Mouse (Mus musculus) mouse embryonic stem cell (cell line): ENCODE measurements around the gene Hist2h2aa1.
"Not testable (repeated sequence)": the region's sequence is repeated elsewhere in the genome, so short reads cannot be mapped to it uniquely, and the experiment has no call there.

Source experiments
- in situ Hi-C, 2 experiments: fragments of 300-500 bp; cut with MboI; formaldehyde crosslinking; loops; 1 replicate in 1 of 2; 3 replicates in 1 of 2; pipeline ENCODE4 v1.14.3; 2019 to 2020; ENCODE audit warnings: low sequenced_read_pairs in 2 of 2, low pct_unique_long_range_greater_than_20kb in 1 of 2, mixed read lengths in 1 of 2; ENCODE audit not compliant: unreplicated experiment in 1 of 2

Gene Hist2h2aa1

DNA sequence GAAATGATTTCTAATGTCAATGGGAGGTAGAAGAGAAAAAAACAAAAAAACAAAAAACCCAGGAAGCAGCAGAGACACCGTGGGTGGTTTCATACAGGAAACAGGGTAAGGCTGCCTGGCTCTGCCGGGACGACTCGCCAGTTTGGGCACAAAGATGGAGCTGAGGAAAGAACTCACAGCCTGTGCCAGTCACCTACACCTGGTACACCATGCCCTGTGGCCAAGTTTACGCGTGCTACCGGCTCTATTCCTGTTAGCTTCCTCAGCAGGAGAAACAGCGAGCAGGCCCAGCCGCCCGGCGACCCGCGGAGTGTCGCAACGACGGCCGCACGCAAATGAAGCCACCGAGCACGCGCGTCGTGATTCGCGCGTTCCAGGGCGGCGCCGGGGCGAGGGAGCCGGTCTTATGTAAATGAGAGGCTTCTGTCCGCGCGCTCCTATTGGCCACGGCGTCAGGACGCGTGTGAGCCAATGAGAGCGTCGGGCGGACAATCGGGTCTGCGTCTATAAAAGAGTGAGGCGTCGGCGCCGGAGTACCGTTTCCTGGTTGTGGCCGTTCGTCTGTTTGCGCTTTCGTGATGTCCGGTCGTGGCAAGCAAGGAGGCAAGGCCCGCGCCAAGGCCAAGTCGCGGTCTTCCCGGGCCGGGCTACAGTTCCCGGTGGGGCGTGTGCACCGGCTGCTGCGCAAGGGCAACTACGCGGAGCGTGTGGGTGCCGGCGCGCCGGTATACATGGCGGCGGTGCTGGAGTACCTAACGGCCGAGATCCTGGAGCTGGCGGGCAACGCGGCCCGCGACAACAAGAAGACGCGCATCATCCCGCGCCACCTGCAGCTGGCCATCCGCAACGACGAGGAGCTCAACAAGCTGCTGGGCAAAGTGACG is at the start of gene Hist2h2aa1:
Hist2h2aa1 (plus strand) TSS at position 495 of the 884 bp plus-strand sequence.
- in situ Hi-C loops, result not testable (repeated sequence)

GRCm38 (mm10) chr3:96195616-96196313 is 49.5 kb upstream of the Hist2h2aa1 start:
- in situ Hi-C loops, result no loop called here

DNA sequence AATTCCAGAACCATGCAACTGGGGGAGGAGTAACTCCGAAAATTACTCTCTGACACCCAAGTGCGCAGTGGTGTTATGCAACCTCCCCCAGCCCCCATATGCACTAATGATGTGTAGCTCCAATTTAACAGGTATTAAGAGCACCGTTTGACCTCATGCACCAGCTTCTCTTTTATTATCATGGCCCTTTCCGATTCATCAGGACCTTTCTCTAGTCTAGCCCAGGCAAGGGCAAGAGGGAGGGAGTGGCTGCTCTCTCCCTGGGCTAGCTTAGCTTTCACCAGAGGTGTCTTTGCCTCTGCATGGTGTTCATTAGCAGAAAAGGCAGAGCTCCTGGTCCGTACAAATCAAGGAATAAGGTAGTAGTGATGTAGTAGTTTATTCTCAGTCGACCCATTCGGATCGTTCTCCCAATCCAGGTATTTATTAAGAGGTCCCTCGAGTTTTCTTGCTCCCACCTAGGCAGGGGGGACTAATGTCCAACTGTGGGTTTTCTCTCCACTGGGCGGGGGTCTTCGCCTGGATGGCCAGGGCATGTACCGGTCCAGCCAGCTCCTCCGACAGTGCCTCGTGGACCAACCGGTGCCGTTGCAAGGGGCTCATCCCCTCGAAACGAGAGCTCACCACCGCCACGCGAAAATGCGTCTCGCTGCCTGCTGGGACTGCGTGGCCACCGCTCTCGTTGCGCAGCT is 48.7 kb upstream of the Hist2h2aa1 start:
- in situ Hi-C loops, result no loop called here

GRCm38 (mm10) chr3:96197129-96197749 is 48.1 kb upstream of the Hist2h2aa1 start:
- in situ Hi-C loops, result no loop called here

DNA sequence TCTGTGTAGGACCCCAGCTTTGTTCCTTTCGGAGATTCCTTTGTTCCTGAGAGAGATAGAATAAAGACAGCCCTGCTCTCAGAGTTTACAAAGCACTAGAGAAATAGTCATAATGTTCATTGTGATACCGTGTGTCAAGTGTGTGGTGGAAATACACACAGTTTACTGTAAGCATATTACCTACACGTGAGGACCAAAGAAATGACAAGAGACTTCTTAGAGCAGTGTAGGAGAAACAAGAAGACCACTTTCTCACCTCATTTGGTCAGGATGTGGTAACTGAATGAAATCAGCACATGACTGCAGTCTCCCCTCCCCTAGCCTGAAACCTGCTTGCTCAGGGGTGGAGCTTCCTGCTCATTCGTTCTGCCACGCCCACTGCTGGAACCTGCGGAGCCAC is 47.1 kb upstream of the Hist2h2aa1 start:
- in situ Hi-C loops, result no loop called here

DNA sequence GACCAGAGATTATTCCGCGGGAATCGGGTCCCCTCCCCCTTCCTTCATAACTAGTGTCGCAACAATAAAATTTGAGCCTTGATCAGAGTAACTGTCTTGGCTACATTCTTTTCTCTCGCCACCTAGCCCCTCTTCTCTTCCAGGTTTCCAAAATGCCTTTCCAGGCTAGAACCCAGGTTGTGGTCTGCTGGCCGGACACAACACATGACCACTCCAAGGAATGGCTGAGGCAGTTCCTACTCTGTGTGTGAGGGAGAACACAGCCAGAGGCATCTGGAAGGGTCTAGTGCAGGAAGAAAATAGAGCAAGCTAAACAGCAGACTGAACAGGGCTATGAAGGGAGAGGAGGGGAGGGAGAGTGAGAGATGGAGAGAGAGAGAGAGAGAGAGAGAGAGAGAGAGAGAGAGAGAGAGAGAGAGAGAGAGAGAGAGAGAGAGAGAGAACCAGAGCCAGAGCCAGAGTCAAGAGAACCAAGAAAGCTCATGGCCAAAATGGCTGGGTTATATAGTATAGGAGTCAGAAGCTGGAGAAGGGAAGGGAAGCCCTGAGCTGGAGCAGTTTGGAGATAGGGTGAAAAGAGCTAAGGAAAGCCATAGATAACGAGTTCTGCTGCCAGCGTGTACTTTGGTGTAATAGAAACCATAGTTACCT is 46.6 kb upstream of the Hist2h2aa1 start:
- in situ Hi-C loops, result not testable (repeated sequence)

DNA sequence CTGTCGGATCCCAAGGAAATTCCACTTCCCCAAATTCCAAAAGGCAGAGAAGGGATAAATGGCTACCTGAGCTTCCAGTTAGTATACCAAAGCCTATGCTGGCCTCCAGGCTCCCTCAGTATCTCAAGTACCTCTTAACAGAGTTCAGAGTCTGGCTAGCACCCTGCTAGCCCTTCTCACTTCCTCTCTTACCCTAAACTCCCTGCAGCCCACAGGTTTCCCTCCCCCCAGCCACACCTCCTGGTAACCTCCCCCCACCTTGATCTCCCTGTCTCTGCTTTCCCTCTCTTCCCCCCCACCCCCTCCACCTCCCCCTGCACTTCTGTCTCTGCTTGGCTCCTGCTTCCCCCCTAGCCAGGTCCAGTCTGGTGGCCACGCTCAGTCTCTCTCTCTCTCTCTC is 45.6 kb upstream of the Hist2h2aa1 start:
- in situ Hi-C loops, result no loop called here

GRCm38 (mm10) chr3:96207819-96208218 is 37.5 kb upstream of the Hist2h2aa1 start:
- in situ Hi-C loops, result no loop called here

DNA sequence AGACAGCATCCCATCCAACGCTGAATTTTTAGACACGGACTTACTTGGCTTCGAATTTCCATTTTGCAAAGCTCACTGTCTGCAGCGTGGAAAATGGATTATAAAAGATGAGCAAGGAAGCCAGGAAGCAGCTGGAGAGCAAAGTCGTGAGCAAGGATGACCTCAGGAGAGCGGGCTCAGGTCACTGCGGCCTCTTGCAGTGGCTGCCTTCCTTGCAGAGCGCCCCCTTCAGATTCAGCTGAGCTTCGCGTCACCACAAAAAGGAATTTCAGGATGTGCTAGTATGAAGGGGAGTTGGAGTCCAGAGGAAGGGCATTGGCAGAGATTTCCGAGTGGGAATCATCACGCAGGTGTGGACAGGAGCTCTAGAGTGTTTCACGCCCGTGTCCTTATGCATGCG is 36.1 kb upstream of the Hist2h2aa1 start:
- in situ Hi-C loops, result no loop called here

- in situ Hi-C loops, result no loop called here
Measured at GRCm38 (mm10) chr3:96219191-96219641, 26.1 kb upstream of the Hist2h2aa1 start.

DNA sequence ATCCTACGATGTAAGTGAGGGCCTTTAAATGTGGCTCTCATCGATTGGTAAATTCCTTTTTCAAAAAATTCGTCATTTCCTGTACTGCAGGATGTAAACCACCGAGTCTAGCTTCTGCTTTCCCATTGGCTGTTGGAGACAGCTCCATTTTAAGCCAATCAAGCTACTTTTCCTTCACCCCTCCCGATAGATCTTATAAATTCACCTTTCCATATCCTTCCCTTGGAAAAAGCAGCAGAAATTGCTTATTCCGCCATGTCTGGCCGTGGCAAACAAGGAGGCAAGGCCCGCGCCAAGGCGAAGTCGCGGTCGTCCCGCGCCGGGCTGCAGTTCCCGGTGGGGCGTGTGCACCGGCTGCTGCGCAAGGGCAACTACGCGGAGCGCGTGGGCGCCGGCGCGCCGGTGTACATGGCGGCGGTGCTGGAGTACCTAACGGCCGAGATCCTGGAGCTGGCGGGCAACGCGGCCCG is 25.6 kb upstream of the Hist2h2aa1 start, which contains the start of the genes Bola1 and Hist2h2ab:
Bola1 (minus strand) TSS at position 49 of the 470 bp plus-strand sequence.
Hist2h2ab (plus strand) TSS at position 205 of the 470 bp plus-strand sequence.
- in situ Hi-C loops, result no loop called here

DNA sequence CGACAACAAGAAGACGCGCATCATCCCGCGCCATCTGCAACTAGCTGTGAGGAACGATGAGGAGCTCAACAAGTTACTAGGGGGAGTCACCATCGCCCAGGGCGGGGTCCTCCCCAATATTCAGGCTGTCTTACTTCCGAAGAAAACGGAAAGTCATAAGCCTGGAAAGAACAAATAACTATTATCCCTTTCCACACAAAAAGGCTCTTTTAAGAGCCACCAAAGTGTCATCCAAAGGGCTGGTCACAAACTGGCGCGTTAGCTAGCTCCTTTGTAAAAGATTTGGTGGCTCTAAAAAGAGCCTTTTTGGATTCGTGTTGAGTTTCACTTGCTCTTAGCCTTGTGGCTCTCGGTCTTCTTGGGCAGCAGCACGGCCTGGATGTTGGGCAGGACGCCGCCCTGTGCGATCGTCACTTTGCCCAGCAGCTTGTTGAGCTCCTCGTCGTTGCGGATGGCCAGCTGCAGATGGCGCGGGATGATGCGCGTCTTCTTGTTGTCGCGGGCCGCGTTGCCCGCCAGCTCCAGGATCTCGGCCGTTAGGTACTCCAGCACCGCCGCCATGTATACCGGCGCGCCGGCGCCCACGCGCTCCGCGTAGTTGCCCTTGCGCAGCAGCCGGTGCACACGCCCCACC is 25.0 kb upstream of the Hist2h2aa1 start:
- in situ Hi-C loops, result not testable (repeated sequence)

GRCm38 (mm10) chr3:96220765-96221639 is 24.3 kb upstream of the Hist2h2aa1 start, which contains the start of the genes Hist2h2ac and Hist2h2be:
Hist2h2ac (minus strand) TSS chr3:96220880.
Hist2h2be (plus strand) TSS chr3:96221119.
- in situ Hi-C loops, result no loop called here

DNA sequence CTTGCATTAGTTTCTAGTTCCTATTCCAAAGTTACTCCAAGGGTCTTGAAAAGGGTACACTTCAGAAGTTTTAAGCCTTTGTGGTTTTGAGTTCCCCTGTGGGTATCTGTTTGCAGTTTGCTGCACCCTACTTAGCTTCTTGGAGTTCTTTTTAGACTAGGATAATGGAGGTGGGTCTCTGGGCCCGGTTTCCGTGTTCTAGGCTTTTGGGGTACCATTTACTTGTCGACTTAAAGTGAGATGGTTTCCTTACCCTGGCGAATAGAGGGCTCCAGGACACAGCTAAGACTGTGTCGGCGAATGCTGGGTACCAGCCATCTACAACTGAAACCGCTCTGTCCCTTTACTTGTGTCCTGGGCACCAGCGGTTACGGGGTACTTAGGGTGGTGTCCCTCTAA is 23.7 kb upstream of the Hist2h2aa1 start:
- in situ Hi-C loops, result no loop called here

DNA sequence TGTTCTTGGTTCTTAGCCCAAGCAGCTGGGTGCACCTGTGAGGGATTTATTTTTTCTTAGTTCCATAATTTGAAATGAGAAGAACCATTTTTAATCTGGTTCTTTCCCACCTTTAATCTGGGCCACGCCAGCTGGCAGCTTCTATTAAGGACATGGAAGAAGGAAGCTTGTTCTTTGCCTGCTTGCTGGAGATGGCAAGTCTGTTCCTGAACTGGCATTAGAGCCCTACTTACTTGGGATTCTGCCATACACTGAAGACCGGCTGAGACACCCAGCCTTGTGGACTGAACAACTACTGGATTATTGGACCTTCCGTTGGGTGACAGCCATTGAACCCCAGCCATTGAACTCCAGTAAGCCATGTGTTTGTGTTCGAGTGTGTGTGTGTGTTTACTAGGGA is 22.5 kb upstream of the Hist2h2aa1 start:
- in situ Hi-C loops, result no loop called here

GRCm38 (mm10) chr3:96225421-96225820 is 19.9 kb upstream of the Hist2h2aa1 start:
- in situ Hi-C loops, result no loop called here
